Mouse (Mus musculus): ENCODE data around the gene Usp47.

- TF ChIP-seq USF1 (IDR thresholded peaks at IDR 0.05; ENCODE audit: low read depth) (no peak), MAX (IDR thresholded peaks at IDR 0.05) (no peak), CTCF (IDR thresholded peaks at IDR 0.05; ENCODE audit: control insufficient read depth, insufficient read depth, insufficient read length) (no peak), FOSL1 (IDR thresholded peaks at IDR 0.05; ENCODE audit: insufficient read depth, low read length, poor library complexity, severe bottlenecking) (no peak), CEBPB (IDR thresholded peaks at IDR 0.05; ENCODE audit: low read depth) (no peak), MYOD1 (IDR thresholded peaks at IDR 0.05; ENCODE audit: control insufficient read depth, insufficient read length, low read depth) (no peak), MYOG (IDR thresholded peaks at IDR 0.05; ENCODE audit: control insufficient read depth, extremely low read depth, insufficient read length) (no peak)
Observed at GRCm38 (mm10) chr7:112123612-112124011, 100.3 kb downstream of the Usp47 start.

Data from C2C12 (cell line).